Mouse (Mus musculus) lung, postnatal 0 days (tissue): ENCODE results near the gene Polm. TPM values are rescaled to one million over a fixed set of nuclear protein-coding genes. Genes with fewer than 3 reads are reported as not detected.

ENCODE experiments used
- ATAC-seq: fragments of 200-750 bp; cut with Nextera tagmentation; 2 replicates; pipeline ENCODE4 v1.8.0; 2017; ENCODE audit warnings: moderate library complexity
- DNase-seq: peaks from one replicate; pipeline ENCODE4 v3.0.0-alpha.2; 2016; ENCODE audit warnings: low spot score
- H3K27ac ChIP-seq: fragments of 300-500 bp; sonication (generic); 2 replicates; pipeline ENCODE4 v1.5.1; 2014; ENCODE audit warnings: antibody characterized with exemption, mild to moderate bottlenecking, low read length, mixed read lengths
- H3K27me3 ChIP-seq: fragments of 300-500 bp; sonication (generic); replicated peaks from 2 replicates; pipeline ENCODE4 v1.6.1; 2014; ENCODE audit warnings: low read length, mixed read lengths; ENCODE audit not compliant: insufficient read depth
- H3K36me3 ChIP-seq: fragments of 300-500 bp; sonication (generic); 2 replicates; pipeline ENCODE4 v1.6.1; 2014; ENCODE audit warnings: low read length, mixed read lengths; ENCODE audit not compliant: insufficient read depth
- H3K4me1 ChIP-seq: fragments of 300-500 bp; sonication (generic); 2 replicates; pipeline ENCODE4 v1.6.1; 2014; ENCODE audit warnings: antibody characterized with exemption, low read depth, low read length, mixed read lengths; ENCODE audit not compliant: insufficient read depth
- H3K4me2 ChIP-seq: fragments of 300-500 bp; sonication (generic); replicated peaks from 2 replicates; pipeline ENCODE4 v1.6.1; 2014; ENCODE audit warnings: low read depth, mild to moderate bottlenecking, low read length, moderate library complexity, mixed read lengths
- H3K4me3 ChIP-seq: fragments of 300-500 bp; sonication (generic); 2 replicates; pipeline ENCODE4 v1.5.1; 2014; ENCODE audit warnings: low read depth, low read length
- H3K9ac ChIP-seq: fragments of 300-500 bp; sonication (generic); replicated peaks from 2 replicates; pipeline ENCODE4 v1.6.1; 2014; ENCODE audit warnings: low read depth, mild to moderate bottlenecking
- H3K9me3 ChIP-seq: fragments of 300-500 bp; sonication (generic); 2 replicates; pipeline ENCODE4 v1.6.1; 2016; ENCODE audit warnings: low read length, mixed read lengths
- CTCF ChIP-seq: IDR thresholded peaks from 2 replicates; pipeline ENCODE4 v1.5.1; 2016; ENCODE audit warnings: antibody characterized with exemption, mild to moderate bottlenecking
- EP300 ChIP-seq: IDR thresholded peaks from 2 replicates; pipeline ENCODE4 v1.6.1; 2016; ENCODE audit warnings: antibody characterized with exemption, mild to moderate bottlenecking, control low read depth
- WGBS: fragments of 180-500 bp; shearing (Covaris S2); extraction: QIAGEN DNeasy Blood & Tissue Kit; methylation state at CpG from one replicate; pipeline ENCODE4 v1.1.7; 2014; 5-methylcytosine and 5-hydroxymethylcytosine counted together
- polyA plus RNA-seq: library from polyadenylated mRNA; unstranded; fragments of >200 nt; fragmentation: Nextera tagmentation; extraction: Ambion mirVana; gene quantifications from 2 replicates; pipeline ENCODE4 v1.2.1, GENCODE M21; 2015

Polm gene
- polyA plus RNA-seq, 1 experiment from 2014 or later: 8.2 TPM

DNA sequence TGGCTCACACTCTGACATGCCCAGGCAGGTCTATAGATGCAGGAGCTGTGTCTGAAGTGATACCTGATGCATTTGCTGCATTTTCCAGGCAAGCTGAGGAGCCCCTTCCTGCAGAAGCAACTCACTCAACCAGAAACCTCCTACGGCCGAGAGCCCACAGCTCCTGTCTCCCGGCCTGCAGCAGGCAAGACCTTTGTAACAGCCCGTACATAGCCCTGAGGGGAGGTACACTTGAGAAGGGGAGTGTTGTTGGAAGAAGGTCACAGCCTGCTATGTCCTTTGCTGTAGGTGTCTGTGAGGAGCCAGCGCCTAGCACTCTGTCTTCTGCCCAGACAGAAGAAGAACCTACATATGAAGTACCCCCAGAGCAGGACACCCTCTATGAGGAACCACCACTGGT is 39.9 kb downstream of the Polm start:
- no peak overlapping the region for H3K4me2 ChIP-seq
- H3K36me3 ChIP-seq: peaks cover 35% of the 10 kb centered on the region
- no peak overlapping the region for H3K9ac ChIP-seq
- H3K27me3 ChIP-seq: 0 out of 2 replicates have a peak, but pooled peaks cover under 1% of the 10 kb centered on the region
- TF ChIP-seq EP300: no peak
- no peak for TF ChIP-seq CTCF
- 86% methylated on average over 5 of the region's 5 CpGs for WGBS
- DNase-seq: no peak
- no peak overlapping the region for H3K27ac ChIP-seq
- H3K9me3 ChIP-seq: no peaks in the 10 kb centered on the region
- ATAC-seq: no peak
- no peak overlapping the region for H3K4me3 ChIP-seq
- H3K4me1 ChIP-seq: peaks cover 10% of the 10 kb centered on the region; the same call in 1 of the 2 replicates

DNA sequence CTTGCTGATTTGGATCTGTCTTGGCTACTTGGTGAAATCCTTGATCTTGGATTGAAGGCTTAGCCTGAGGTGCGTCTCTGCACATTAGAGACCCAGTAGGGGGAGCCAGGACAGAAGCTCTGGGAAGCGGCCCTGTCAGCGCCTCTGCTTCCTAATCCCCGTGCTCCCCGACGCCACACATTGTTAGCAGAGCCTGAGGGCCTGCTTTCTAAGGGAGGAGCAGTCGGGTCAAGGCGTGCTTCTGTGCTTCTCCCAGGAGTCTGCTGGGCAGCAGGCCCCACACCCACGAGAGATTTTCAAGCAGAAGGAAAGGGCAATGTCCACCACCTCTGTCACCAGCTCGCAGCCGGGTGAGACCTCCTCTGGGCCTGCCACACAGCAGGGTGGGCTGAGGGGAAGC is 40.4 kb downstream of the Polm start:
- Histone ChIP-seq H3K36me3 (peaks cover 35% of the 10 kb centered on the region), H3K4me3 (no peak overlapping the region), H3K9ac (no peak overlapping the region), H3K4me1 (peaks cover 7% of the 10 kb centered on the region; the same call in 1 of the 2 replicates), H3K9me3 (no peaks in the 10 kb centered on the region), H3K4me2 (no peak overlapping the region), H3K27me3 (no peaks in the 10 kb centered on the region), H3K27ac (no peak overlapping the region)
- TF ChIP-seq CTCF (peak; percentile 10; the same call in 1 of the 2 replicates), EP300 (no peak)
- 71% methylated on average over 11 of the region's 11 CpGs for WGBS
- ATAC-seq (no peak), DNase-seq (no peak)

DNA sequence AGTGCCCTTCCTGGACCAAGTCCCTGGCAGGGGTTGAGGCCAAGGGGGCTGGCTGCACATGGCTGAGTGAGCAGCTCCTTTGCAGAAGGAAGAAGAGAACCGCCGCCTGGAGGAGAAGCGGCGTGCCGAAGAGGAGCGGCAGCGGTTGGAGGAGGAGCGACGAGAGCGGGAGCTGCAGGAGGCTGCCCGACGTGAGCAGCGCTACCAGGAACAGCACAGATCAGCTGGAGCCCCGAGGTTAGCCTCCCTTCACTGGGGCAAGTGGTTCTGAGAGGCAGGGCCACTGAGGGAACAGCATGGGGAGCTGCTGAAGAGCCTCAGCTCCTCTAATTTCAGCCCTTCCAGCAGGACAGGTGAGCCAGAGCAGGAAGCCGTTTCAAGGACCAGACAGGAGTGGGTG is 40.9 kb downstream of the Polm start:
- Histone ChIP-seq H3K9me3 (no peaks in the 10 kb centered on the region), H3K4me1 (peaks cover 4% of the 10 kb centered on the region; the same call in 1 of the 2 replicates), H3K4me2 (no peak overlapping the region), H3K9ac (no peak overlapping the region), H3K36me3 (peaks cover 35% of the 10 kb centered on the region), H3K27me3 (no peaks in the 10 kb centered on the region), H3K4me3 (no peak overlapping the region), H3K27ac (no peak overlapping the region)
- ATAC-seq: no peak
- no peak for TF ChIP-seq EP300
- TF ChIP-seq CTCF: no peak
- 89% methylated on average over 15 of the region's 15 CpGs for WGBS
- no peak for DNase-seq

DNA sequence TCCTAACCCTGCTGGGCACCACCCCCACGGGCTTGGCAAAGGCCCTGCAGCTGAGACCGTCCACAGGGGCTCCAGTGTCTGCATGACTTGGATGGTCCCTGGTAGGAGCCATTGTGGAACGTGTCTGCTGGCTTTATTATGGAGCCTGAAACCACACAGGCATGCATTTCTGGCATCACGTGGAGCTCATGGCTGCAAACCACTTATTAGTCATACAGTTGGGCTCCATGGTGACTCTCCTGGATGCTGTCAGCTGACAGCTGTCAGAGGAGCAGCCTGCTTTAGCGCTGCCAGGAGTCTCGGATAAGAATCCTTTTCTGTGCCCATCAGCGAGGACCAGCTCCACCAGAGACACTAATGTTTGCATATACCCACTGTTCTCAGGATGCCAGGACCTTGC is 42.1 kb downstream of the Polm start:
- Histone ChIP-seq H3K4me1 (0 out of 2 replicates have a peak, but pooled peaks cover 3% of the 10 kb centered on the region), H3K4me2 (no peak overlapping the region), H3K9ac (no peak overlapping the region), H3K4me3 (no peak overlapping the region), H3K27me3 (no peaks in the 10 kb centered on the region), H3K27ac (no peak overlapping the region), H3K36me3 (peaks cover 34% of the 10 kb centered on the region), H3K9me3 (no peaks in the 10 kb centered on the region)
- TF ChIP-seq EP300: no peak
- TF ChIP-seq CTCF: no peak
- DNase-seq: no peak
- no peak for ATAC-seq
- WGBS: 89% methylated on average over 7 of the region's 7 CpGs

DNA sequence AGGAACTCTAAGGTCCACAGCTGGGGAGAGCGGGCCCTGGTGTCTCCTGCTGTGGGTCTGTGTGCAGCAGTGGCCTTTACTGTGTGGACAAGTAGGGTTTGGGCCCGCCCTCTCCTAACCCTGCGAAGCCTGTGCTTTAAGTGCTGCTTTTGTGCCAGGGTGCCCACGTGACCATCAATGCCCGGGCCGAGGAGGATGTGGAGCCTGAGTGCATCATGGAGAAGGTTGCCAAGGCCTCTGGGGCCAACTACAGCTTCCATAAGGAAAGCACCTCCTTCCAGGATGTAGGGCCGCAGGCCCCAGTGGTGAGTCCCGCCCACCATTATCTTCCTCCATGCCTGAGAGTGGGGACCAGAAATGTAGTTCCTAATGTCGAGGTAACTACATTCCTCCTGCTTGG is 42.5 kb downstream of the Polm start:
- 89% methylated on average over 9 of the region's 9 CpGs for WGBS
- no peak for ATAC-seq
- no peak for TF ChIP-seq CTCF
- no peak for TF ChIP-seq EP300

DNA sequence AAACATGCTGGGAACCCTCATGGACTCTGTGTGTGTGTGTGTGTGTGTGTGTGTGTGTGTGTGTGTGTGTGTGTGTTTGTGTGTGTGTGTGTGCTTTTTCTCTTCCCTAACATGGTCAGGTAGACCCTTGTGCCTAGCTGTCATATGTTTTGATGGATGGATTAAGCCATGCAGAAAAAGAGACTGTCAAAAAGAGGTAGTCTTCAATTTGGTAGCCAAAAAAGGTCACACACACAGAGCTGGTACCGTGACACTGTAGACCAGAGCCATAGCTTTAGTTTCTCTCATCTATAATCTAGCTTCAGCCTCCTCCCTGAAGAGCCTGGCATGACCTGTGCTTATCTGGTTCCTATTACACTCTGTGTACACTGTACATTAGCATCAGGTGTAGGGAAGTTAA is 47.4 kb downstream of the Polm start:
- peaks cover 4% of the 10 kb centered on the region; the same call in 1 of the 2 replicates for H3K4me1 ChIP-seq
- H3K9me3 ChIP-seq: no peaks in the 10 kb centered on the region
- no peak overlapping the region for H3K9ac ChIP-seq
- H3K36me3 ChIP-seq: 0 out of 2 replicates have a peak, but pooled peaks cover 7% of the 10 kb centered on the region
- ATAC-seq (no peak), DNase-seq (no peak)
- H3K4me3 ChIP-seq: no peak overlapping the region
- H3K27ac ChIP-seq: no peak overlapping the region
- H3K27me3 ChIP-seq: no peaks in the 10 kb centered on the region
- H3K4me2 ChIP-seq: no peak overlapping the region
- TF ChIP-seq CTCF (no peak), EP300 (no peak)
- WGBS: 77% methylated on average over 1 of the region's 1 CpGs

More for the DNA sequence above, 42.5 kb downstream of the Polm start:
- H3K9ac ChIP-seq: no peak overlapping the region
- H3K9me3 ChIP-seq: no peaks in the 10 kb centered on the region
- H3K36me3 ChIP-seq: peaks cover 30% of the 10 kb centered on the region
- no peak overlapping the region for H3K4me2 ChIP-seq
- H3K27me3 ChIP-seq: no peaks in the 10 kb centered on the region
- no peaks in the 10 kb centered on the region for H3K4me1 ChIP-seq
- H3K4me3 ChIP-seq: no peak overlapping the region
- DNase-seq: no peak
- H3K27ac ChIP-seq: no peak overlapping the region
